Mouse (Mus musculus) limb, embryonic 11.5 days (tissue): ENCODE results near the gene Cox14. TPM values are rescaled to one million over a fixed set of nuclear protein-coding genes. Genes with fewer than 3 reads are reported as not detected.
"Not testable (repeated sequence)": the region's sequence is repeated elsewhere in the genome, so short reads cannot be mapped to it uniquely, and the experiment has no call there.

Source experiments
- ATAC-seq: fragments of 200-750 bp; cut with Nextera tagmentation; 2 replicates; pipeline ENCODE4 v1.8.0; 2017; ENCODE audit warnings: low read depth; ENCODE audit not compliant: insufficient number of reproducible peaks, low FRiP score, low TSS enrichment
- DNase-seq: peaks from one replicate; pipeline ENCODE4 v3.0.0-alpha.2; 2015; ENCODE audit warnings: low spot score
- H3K27ac ChIP-seq: fragments of 300-500 bp; sonication (generic); replicated peaks from 2 replicates; pipeline ENCODE4 v1.5.1; 2014; ENCODE audit warnings: low read depth, mild to moderate bottlenecking, low read length
- H3K27me3 ChIP-seq: fragments of 300-500 bp; sonication (generic); 2 replicates; pipeline ENCODE4 v1.6.1; 2014; ENCODE audit warnings: mild to moderate bottlenecking, low read length, mixed read lengths; ENCODE audit not compliant: control insufficient read depth, insufficient read depth
- H3K36me3 ChIP-seq: fragments of 300-500 bp; sonication (generic); 2 replicates; pipeline ENCODE4 v1.6.1; 2014; ENCODE audit warnings: mild to moderate bottlenecking, low read length, moderate library complexity, mixed read lengths; ENCODE audit not compliant: control insufficient read depth, insufficient read depth
- H3K4me1 ChIP-seq: fragments of 300-500 bp; sonication (generic); 2 replicates; pipeline ENCODE4 v1.6.1; 2014; ENCODE audit warnings: low read length, mixed read lengths; ENCODE audit not compliant: control insufficient read depth, insufficient read depth
- H3K4me2 ChIP-seq: fragments of 300-500 bp; sonication (generic); 2 replicates; pipeline ENCODE4 v1.6.1; 2014; ENCODE audit warnings: low read depth, mild to moderate bottlenecking, moderate library complexity; ENCODE audit not compliant: severe bottlenecking
- H3K4me3 ChIP-seq: fragments of 300-500 bp; sonication (generic); 2 replicates; pipeline ENCODE4 v1.5.1; 2014; ENCODE audit warnings: low read depth, low read length
- H3K9ac ChIP-seq: fragments of 300-500 bp; sonication (generic); 2 replicates; pipeline ENCODE4 v1.6.1; 2014; ENCODE audit warnings: mild to moderate bottlenecking, low read length
- H3K9me3 ChIP-seq: fragments of 300-500 bp; sonication (generic); 2 replicates; pipeline ENCODE4 v1.6.1; 2016; ENCODE audit warnings: low read length; ENCODE audit not compliant: control insufficient read depth
- WGBS: fragments of 180-500 bp; shearing (Covaris S2); extraction: QIAGEN DNeasy Blood & Tissue Kit; methylation state at CpG from one replicate; pipeline ENCODE4 v1.1.7; 2014; 5-methylcytosine and 5-hydroxymethylcytosine counted together
- polyA plus RNA-seq: library from polyadenylated mRNA; unstranded; fragments of >200 nt; fragmentation: Nextera tagmentation; extraction: Ambion mirVana; gene quantifications from 2 replicates; pipeline ENCODE4 v1.2.1, GENCODE M21; 2014

Gene Cox14
- polyA plus RNA-seq, 1 experiment from 2014 or later = 123 TPM

GRCm38 (mm10) chr15:99772277-99772880 is 47.0 kb downstream of the Cox14 start:
- peak overlapping the region; percentile 71 for H3K4me3 ChIP-seq
- under 1% methylated on average over 37 of the region's 41 CpGs for WGBS
- H3K27ac ChIP-seq = peak overlapping the region; percentile 94
- ATAC-seq = peak; percentile 95
- H3K4me1 ChIP-seq = peaks cover 3% of the 10 kb centered on the region; the same call in 1 of the 2 replicates
- peak; percentile 95 for DNase-seq
- H3K27me3 ChIP-seq = no peaks in the 10 kb centered on the region
- peak overlapping the region; percentile 94 for H3K9ac ChIP-seq
- H3K36me3 ChIP-seq = no peaks in the 10 kb centered on the region
- H3K9me3 ChIP-seq = no peaks in the 10 kb centered on the region
- peak overlapping the region; percentile 81 for H3K4me2 ChIP-seq

GRCm38 (mm10) chr15:99772881-99772924 is 47.3 kb downstream of the Cox14 start, which contains the start of gene Cers5:
Cers5 (minus strand) TSS chr15:99772885.
- DNase-seq, ATAC-seq: not testable (repeated sequence)
- H3K9ac ChIP-seq = peak within 1 kb of the TSS; percentile 94

GRCm38 (mm10) chr15:99772925-99773324 is 47.5 kb downstream of the Cox14 start:
- no peak for DNase-seq
- Histone ChIP-seq H3K9ac (no peak overlapping the region), H3K4me3 (no peak overlapping the region), H3K9me3 (no peaks in the 10 kb centered on the region), H3K27me3 (no peaks in the 10 kb centered on the region), H3K4me2 (no peak overlapping the region), H3K36me3 (no peaks in the 10 kb centered on the region), H3K27ac (no peak overlapping the region), H3K4me1 (peaks cover 3% of the 10 kb centered on the region; the same call in 1 of the 2 replicates)
- ATAC-seq = peak; percentile 32; the same call in 1 of the 2 replicates
- WGBS = 33% methylated on average over 3 of the region's 3 CpGs

More at GRCm38 (mm10) chr15:99772881-99772924, 47.3 kb downstream of the Cox14 start, which contains the start of gene Cers5:
- H3K36me3 ChIP-seq, H3K4me1 ChIP-seq, H3K27me3 ChIP-seq, H3K9me3 ChIP-seq: not testable (repeated sequence)
- H3K4me2 ChIP-seq = peak within 1 kb of the TSS; percentile 81
- peak within 1 kb of the TSS; percentile 94 for H3K27ac ChIP-seq
- H3K4me3 ChIP-seq = peak within 1 kb of the TSS; percentile 71

Other genes starting within 250 kb of the Cox14 start
- 0.47 TPM in 1 of 2 replicates, not detected in the other for gene Faim2, start 197.5 kb upstream of the Cox14 start, polyA plus RNA-seq
- not detected in 2 replicates for gene Aqp2, start 146.6 kb upstream of the Cox14 start, polyA plus RNA-seq
- not detected in 2 replicates for gene Aqp5, start 134.8 kb upstream of the Cox14 start, polyA plus RNA-seq
- gene Aqp6, start 124.2 kb upstream of the Cox14 start, polyA plus RNA-seq = not detected in 2 replicates
- 108 and 125 TPM in 2 replicates for gene Racgap1, start 74.0 kb upstream of the Cox14 start, polyA plus RNA-seq
- 0.57 and 0.64 TPM in 2 replicates for gene Asic1, start 55.2 kb upstream of the Cox14 start, polyA plus RNA-seq
- gene Smarcd1, start 23.5 kb upstream of the Cox14 start, polyA plus RNA-seq = 80.6 and 83.8 TPM in 2 replicates
- not detected in 2 replicates for gene Gm17349, start 20.1 kb upstream of the Cox14 start, polyA plus RNA-seq
- 0.07 and 0.27 TPM in 2 replicates for gene Gpd1, start 8.1 kb upstream of the Cox14 start, polyA plus RNA-seq
- 70.9 and 75.3 TPM in 2 replicates for gene Cers5, start 47.3 kb downstream of the Cox14 start, polyA plus RNA-seq
- gene Lima1, start 149.8 kb downstream of the Cox14 start, polyA plus RNA-seq = 72.9 and 77.3 TPM in 2 replicates
- gene Fam186a, start 241.4 kb downstream of the Cox14 start, polyA plus RNA-seq = not detected in 2 replicates
- gene Larp4, start 244.4 kb downstream of the Cox14 start, polyA plus RNA-seq = 35.8 and 37.4 TPM in 2 replicates